Mouse (Mus musculus) bone marrow, adult 2 months (tissue): ENCODE data around the gene Olfr243. TPM values are rescaled to one million over a fixed set of nuclear protein-coding genes. Genes with fewer than 3 reads are reported as not detected.
A peak's percentile ranks its signal among the peaks of the same experiment; 100 is the strongest.
"Not testable (repeated sequence)": the region's sequence is repeated elsewhere in the genome, so short reads cannot be mapped to it uniquely, and the experiment has no call there.

ENCODE experiments used
- H3K27ac ChIP-seq: fragments of 200-500 bp; 2 replicates; pipeline ENCODE4 v1.5.1; 2012; ENCODE audit warnings: low read depth, mild to moderate bottlenecking, control low read depth, inconsistent platforms, low read length; ENCODE audit not compliant: control insufficient read depth, poor library complexity, insufficient read depth
- H3K4me1 ChIP-seq: fragments of 200-500 bp; 2 replicates; pipeline ENCODE4 v1.6.1; 2011; ENCODE audit warnings: low read length; ENCODE audit not compliant: control insufficient read depth, insufficient read depth
- H3K4me3 ChIP-seq: fragments of 200-500 bp; replicated peaks from 2 replicates; pipeline ENCODE3; 2011; ENCODE audit warnings: mild to moderate bottlenecking, low read depth, low read length, control low read depth; ENCODE audit not compliant: control insufficient read depth
- CTCF ChIP-seq: fragments of 200-500 bp; IDR thresholded peaks from 2 replicates; pipeline ENCODE4 v1.5.1; 2011; ENCODE audit warnings: low read length, control low read depth; ENCODE audit not compliant: control insufficient read depth, insufficient read depth
- POLR2A ChIP-seq: fragments of 200-500 bp; IDR thresholded peaks from 2 replicates; pipeline ENCODE4 v1.6.1; 2011; ENCODE audit warnings: low read depth, mild to moderate bottlenecking, control low read depth, low read length, borderline replicate concordance; ENCODE audit not compliant: control insufficient read depth
- WGBS: fragments of 180-500 bp; shearing (Covaris S2); methylation state at CpG from one replicate; pipeline ENCODE4 v1.1.7; 2018; 5-methylcytosine and 5-hydroxymethylcytosine counted together
- polyA plus RNA-seq: library from polyadenylated mRNA; stranded (reverse); fragments of >200 nt; gene quantifications from 2 replicates; pipeline ENCODE4 v1.2.4, GENCODE M21; 2011; ENCODE audit warnings: low replicate concordance; ENCODE audit not compliant: missing spikeins, insufficient read depth, insufficient read length

Olfr243 gene
- 0.27 and 0.40 TPM in 2 replicates for polyA plus RNA-seq

DNA sequence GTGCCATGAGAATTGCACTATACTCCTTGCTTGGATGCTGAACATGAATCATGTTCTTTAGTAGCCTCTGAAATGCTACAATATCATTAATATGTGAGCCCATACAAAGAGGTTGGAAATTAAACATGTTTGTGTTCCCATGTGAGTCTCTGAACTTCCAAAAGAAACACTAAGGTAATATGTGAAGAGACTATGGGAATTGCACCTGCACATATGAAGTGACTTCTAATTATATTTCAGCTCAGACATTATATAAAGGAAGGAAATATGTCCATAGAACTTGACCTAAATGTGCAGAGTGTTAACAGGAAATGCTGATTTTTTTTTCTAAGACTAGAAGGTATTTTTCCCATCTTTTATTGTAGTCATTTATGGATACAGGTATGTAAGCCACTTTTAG lies at the start of gene Olfr243:
TSS of gene Olfr243 (plus strand) at position 301 of the 400 bp plus-strand sequence.
- no peak within 1 kb of the TSS for H3K27ac ChIP-seq
- H3K4me1 ChIP-seq = no peaks in the 10 kb centered on the region
- H3K4me3 ChIP-seq = no peak within 1 kb of the TSS
- TF ChIP-seq POLR2A (no peak), CTCF (no peak)

DNA sequence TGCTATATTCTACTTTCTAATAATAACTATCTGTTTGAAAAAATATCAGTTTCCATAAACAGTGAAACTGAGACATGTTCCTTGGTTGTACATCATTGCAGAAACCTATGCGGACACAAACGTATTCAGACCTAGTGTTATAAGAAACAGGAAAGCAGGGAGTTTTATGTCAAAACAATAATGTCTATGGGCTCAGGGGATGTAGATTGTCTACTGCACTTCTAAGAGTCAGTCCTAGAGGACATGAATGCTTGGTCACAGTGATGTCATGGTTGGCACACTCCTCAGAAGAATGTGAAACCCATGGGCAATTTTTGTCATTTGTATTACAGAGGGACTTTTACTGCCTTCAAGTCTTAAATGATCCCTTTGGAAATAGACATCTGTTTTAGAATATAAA lies 43.4 kb upstream of the Olfr243 start, which contains the start of gene Olfr624:
TSS of gene Olfr624 (minus strand) at position 101 of the 400 bp plus-strand sequence.
- Histone ChIP-seq H3K4me3 (no peak within 1 kb of the TSS), H3K4me1 (no peaks in the 10 kb centered on the region), H3K27ac (no peak within 1 kb of the TSS)
- no peak for TF ChIP-seq POLR2A
- TF ChIP-seq CTCF = no peak
- 86% methylated on average over 2 of the region's 2 CpGs for WGBS

DNA sequence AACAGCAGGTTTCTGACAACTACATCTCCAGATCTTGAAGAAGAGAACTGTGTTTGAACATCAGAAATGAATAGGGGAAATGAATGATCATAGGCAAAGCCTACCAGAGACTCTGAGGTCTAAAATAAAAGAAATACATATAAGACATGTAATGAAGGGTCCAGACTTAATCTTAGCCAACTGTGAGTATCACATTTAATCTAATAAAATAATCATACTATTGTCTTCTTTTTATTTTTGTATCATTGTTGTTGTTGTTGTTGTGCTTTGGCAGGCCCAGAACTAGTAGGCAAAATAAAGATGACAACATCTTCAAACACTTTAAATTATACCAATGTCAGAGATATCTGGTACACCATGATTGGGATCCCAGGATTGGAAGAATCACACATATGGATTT lies 32.1 kb upstream of the Olfr243 start, which contains the start of gene Olfr625-ps1:
TSS of gene Olfr625-ps1 (plus strand) at position 301 of the 400 bp plus-strand sequence.
- no peak within 1 kb of the TSS for H3K27ac ChIP-seq
- H3K4me1 ChIP-seq = no peaks in the 10 kb centered on the region
- TF ChIP-seq CTCF = no peak
- TF ChIP-seq POLR2A = no peak
- no peak within 1 kb of the TSS for H3K4me3 ChIP-seq

DNA sequence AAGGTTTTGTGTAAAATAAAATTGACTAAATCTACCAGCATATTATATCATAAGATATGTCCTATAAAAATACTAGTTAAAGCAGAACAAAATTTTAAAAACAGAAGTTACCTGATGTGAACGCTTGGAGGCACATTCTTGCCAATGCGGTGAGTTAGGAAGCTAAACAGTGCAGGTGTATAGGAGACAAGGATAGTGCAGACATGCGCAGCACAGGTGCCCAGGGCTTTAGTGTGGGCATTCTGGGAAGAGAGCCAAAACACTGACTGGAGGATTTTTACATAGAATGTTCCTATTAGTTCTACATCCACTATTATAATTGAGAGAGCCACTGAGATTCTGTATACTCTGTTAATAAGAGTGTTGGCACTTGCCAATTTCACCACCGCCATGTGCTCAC lies 15.0 kb upstream of the Olfr243 start:
- 78% methylated on average over 4 of the region's 4 CpGs for WGBS
- H3K4me3 ChIP-seq = no peak overlapping the region
- no peaks in the 10 kb centered on the region for H3K4me1 ChIP-seq
- TF ChIP-seq CTCF (no peak), POLR2A (no peak)
- no peak overlapping the region for H3K27ac ChIP-seq

- Histone ChIP-seq H3K4me3 (no peak overlapping the region), H3K4me1 (no peaks in the 10 kb centered on the region), H3K27ac (no peak overlapping the region)
- peak; percentile 49; the same call in 1 of the 2 replicates for TF ChIP-seq CTCF
- no peak for TF ChIP-seq POLR2A
- WGBS = 31% methylated on average over 2 of the region's 2 CpGs
These were observed 2.4 kb upstream of the Olfr243 start for GRCm38 (mm10) chr7:103712024-103712423.

- not testable (repeated sequence) for H3K27ac ChIP-seq, H3K4me1 ChIP-seq, H3K4me3 ChIP-seq
- 81% methylated on average over 1 of the region's 1 CpGs for WGBS
These were observed 1.9 kb downstream of the Olfr243 start for GRCm38 (mm10) chr7:103716398-103716797.

DNA sequence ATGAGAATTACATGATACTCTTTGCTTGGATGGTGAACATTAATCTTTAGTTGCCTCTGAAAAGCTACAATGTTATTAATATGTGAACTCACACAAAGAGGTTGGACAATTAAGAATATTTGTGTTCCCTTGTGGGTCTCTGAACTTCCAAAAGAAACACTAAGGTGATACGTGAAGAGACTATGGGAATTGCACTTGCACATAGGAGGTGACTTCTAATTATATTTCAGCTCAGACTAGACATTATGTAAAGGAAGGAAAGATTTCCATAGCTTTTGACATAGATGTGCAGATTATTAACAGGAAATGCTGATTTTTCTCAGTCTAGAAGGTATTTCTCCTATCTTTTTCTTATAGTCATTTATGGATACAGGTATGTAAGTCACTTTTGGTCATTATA lies 15.6 kb downstream of the Olfr243 start, which contains the start of gene Olfr628:
TSS of gene Olfr628 (plus strand) at position 301 of the 400 bp plus-strand sequence.
- no peak for TF ChIP-seq CTCF
- Histone ChIP-seq H3K4me1 (no peaks in the 10 kb centered on the region), H3K4me3 (no peak within 1 kb of the TSS), H3K27ac (no peak within 1 kb of the TSS)
- WGBS = 79% methylated on average over 1 of the region's 1 CpGs

DNA sequence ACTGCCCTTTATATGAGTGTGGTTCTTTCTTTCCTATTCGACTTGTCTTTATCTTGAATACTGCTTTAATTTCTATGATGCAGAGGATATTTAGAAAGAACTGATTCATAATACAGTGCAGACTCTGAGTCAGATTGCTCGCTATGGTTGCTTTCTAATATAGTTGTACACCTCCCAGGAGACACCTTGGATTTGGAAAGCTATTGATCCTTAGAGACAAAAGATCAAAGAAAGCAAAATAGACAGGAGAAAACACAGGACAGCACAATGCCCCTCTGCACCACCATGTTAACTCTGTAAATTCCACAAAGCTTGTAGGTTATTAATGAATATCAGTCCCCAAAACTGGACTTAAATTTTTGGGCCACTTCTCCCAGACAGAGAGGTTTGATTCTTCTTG lies 30.4 kb downstream of the Olfr243 start, which contains the start of gene Olfr629:
TSS of gene Olfr629 (minus strand) at position 101 of the 400 bp plus-strand sequence.
- Histone ChIP-seq H3K4me3 (no peak within 1 kb of the TSS), H3K4me1 (no peaks in the 10 kb centered on the region), H3K27ac (no peak within 1 kb of the TSS)
- 73% methylated on average over 2 of the region's 2 CpGs for WGBS
- no peak for TF ChIP-seq POLR2A
- no peak for TF ChIP-seq CTCF

- Histone ChIP-seq H3K4me3 (no peak within 1 kb of the TSS), H3K4me1 (no peaks in the 10 kb centered on the region), H3K27ac (no peak within 1 kb of the TSS)
- WGBS = 59% methylated on average over 2 of the region's 2 CpGs
- TF ChIP-seq POLR2A (no peak), CTCF (no peak)
These were observed 42.8 kb downstream of the Olfr243 start, which contains the start of gene Olfr630 for GRCm38 (mm10) chr7:103757233-103757632. Gene Olfr630 (minus strand): TSS chr7:103757333.

- not testable (repeated sequence) for H3K4me3 ChIP-seq, H3K27ac ChIP-seq
- 11% methylated on average over 6 of the region's 6 CpGs for WGBS
These were observed 47.7 kb downstream of the Olfr243 start for GRCm38 (mm10) chr7:103762212-103762611.

GRCm38 (mm10) chr7:103767687-103768086 lies 53.2 kb downstream of the Olfr243 start:
- H3K4me1 ChIP-seq, H3K4me3 ChIP-seq, H3K27ac ChIP-seq: not testable (repeated sequence)
- 67% methylated on average over 6 of the region's 6 CpGs for WGBS

More at GRCm38 (mm10) chr7:103762212-103762611, 47.7 kb downstream of the Olfr243 start:
- H3K4me1 ChIP-seq = not testable (repeated sequence)
